Mouse (Mus musculus) monocyte, adult 5-6 weeks (primary cell): ENCODE results near the gene Zfp710. TPM values are rescaled to one million over a fixed set of nuclear protein-coding genes. Genes with fewer than 3 reads are reported as not detected.
"Not testable (repeated sequence)": the region's sequence is repeated elsewhere in the genome, so short reads cannot be mapped to it uniquely, and the experiment has no call there.

Experiments
- ATAC-seq: fragments of 153-309, 156-312 bp; replicated peaks from 2 replicates; pipeline ENCODE4 v1.8.0; 2017; ENCODE audit warnings: mild to moderate bottlenecking; ENCODE audit not compliant: low TSS enrichment, insufficient number of reproducible peaks, severe bottlenecking, poor library complexity, low FRiP score
- total RNA-seq: library from RNA; stranded (forward); fragments of 200-1000, 200-491, 200-594 nt; gene quantifications from 3 replicates; pipeline ENCODE4 v1.2.3, GENCODE M21; 2017

Zfp710 gene
- total RNA-seq = 55.9 to 77.3 TPM (median 60.7 TPM) in 3 replicates

DNA sequence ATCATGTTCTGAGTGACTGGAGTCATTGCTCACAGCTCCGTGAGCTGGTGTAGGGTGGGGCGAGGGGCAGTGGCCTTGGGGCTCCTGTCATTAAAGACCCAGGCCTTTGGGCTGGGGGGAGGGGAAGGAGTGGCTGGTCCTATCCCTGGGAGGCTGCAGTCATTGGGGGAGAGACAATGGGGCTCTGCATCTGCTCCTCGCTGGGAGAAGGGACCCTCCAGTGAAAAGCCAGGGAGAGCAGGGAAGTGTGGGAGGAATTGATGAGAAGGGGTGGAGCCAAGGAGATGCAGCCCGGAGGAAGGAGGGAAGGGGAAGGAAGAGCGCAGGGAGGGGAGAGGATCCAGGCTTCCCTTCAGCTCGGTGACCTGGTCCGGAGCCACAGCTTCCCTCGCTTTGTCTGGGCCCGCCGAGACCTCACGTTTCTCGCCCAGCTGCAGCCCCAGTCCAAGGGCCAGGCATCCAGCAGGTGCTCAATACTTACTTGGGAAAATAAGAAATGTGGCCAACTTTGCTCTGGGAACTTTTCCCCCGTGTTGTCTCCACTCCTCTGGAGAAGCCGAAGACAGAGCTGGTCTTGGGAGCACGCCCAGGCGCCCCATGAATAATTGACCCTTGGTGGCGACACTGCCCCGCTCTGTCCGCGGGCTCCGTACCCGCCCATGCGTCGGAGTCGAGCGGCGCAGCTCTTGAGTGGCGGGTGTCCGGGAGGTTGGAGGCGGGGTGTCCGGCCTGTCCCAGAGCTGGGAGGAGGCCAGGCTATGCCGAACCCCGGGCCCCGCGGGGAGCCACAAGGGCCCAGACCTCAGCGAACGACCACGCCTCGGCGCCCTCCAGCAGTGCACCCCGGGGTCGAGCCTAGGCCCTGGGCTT, at the start of gene Zfp710:
Zfp710 (plus strand) TSS at position 294 of the 870 bp plus-strand sequence.
- peak; percentile 71 for ATAC-seq

DNA sequence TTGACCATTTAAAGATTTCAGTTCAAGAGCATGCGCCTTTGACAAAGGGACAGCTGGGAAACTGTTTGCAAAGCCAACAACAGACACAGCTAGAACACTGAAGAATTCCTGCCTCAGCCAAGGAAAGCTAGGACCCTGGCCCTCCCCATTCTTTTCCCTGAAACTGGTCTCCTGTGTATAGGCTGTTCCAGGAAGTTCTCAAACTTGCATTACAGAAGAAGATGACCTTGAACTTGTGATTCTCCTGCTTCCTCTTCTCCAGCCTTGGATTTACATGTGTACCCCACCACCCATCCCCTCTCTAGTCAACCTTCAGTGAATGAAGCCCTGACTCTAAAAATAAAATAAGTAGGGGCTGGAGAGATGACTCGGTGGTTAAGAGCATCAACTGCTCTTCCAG, 49.3 kb upstream of the Zfp710 start:
- ATAC-seq = no peak

DNA sequence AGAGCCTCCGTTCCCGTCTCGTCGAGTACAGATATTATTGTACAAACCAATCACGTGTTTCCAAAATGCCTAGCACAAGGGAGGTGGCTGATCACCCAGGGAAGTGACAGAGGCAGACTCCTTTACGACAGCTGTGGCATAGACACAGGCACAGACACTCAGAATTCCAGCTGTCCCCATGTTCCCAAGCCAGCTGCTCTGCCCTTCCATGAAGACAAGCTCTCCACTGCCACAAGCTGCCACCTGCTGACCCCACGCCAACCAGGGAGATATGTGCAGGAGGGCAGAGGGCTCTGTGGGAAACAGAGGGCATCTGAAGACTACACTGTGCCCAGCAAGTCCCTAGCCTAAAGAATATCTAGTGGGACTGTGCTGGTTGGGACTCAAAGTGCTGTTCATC, 37.9 kb upstream of the Zfp710 start:
- ATAC-seq = no peak

DNA sequence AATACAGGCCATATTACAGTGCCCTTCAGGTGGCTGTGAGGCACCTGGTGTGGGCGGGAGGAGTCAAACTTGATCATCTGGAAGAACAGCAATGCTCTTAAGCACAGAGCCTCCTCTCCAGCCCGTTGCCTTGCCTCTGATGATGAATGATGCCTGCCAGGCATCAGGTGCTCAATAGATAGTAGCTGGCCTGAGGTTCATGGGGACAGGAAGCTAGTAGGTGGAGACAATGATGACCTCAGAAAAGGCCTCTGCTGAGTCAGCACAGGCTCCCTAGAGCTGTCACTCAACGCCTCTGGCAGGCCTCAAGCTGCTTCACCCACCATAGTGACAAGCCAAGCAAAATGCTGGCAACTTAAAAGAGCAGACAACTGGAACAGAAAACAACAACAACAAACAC, 36.9 kb upstream of the Zfp710 start:
- ATAC-seq = no peak

DNA sequence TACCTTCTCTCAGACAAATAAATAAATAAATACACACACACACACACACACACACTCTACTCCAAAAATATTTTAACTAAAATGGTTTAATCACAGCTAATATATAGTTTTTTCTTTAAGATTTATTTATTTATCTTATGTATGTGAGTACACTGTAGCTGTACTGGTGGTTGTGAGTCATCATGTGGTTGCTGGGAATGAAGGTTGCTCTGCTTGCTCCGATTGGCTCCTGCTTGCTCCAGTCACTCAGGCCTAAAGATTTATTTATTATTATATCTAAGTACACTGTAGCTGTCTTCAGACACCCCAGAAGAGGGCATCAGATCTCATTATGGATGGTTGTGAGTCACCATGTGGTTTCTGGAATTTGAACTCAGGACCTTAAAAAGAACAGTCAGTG, 36.1 kb upstream of the Zfp710 start:
- not testable (repeated sequence) for ATAC-seq

DNA sequence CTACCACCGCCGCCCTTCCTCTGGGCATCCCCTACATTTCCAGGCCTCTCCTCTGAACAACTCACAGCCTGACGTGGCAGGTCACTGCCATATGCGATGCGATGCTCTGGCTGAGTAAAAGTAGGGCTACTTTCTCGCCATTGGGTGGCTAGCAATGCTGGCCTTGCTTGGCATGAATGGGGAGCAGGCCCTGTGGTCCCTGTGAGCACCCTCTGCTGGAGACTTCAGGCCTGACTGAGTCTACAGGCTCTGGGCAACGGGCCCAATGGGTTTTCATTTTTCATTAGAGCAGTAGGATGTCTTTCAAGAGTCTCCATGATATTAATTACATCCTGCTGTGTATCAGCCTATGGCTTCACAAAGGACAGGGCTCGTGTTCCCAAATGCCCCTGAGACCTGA, 30.1 kb upstream of the Zfp710 start:
- ATAC-seq = no peak

DNA sequence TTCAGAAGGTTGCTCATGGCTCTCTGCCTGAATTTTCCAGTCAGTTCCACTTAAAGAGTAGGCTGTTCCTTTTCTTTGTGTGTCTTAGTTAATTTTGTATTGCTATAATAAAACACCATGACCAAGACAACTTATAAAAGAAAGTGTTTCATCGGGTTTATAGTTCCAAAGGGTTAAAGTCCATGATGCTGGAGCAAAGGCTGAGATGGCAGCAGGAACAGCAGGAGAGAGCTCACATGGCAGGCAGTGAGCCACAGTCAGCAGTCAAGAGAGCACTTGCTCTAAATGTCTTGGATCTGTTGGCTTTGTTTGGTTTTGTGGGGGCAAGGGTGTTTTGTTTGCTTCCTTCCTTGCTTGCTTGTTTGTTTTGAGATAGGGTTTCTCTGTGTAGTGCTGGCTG, 26.9 kb upstream of the Zfp710 start:
- ATAC-seq = no peak

DNA sequence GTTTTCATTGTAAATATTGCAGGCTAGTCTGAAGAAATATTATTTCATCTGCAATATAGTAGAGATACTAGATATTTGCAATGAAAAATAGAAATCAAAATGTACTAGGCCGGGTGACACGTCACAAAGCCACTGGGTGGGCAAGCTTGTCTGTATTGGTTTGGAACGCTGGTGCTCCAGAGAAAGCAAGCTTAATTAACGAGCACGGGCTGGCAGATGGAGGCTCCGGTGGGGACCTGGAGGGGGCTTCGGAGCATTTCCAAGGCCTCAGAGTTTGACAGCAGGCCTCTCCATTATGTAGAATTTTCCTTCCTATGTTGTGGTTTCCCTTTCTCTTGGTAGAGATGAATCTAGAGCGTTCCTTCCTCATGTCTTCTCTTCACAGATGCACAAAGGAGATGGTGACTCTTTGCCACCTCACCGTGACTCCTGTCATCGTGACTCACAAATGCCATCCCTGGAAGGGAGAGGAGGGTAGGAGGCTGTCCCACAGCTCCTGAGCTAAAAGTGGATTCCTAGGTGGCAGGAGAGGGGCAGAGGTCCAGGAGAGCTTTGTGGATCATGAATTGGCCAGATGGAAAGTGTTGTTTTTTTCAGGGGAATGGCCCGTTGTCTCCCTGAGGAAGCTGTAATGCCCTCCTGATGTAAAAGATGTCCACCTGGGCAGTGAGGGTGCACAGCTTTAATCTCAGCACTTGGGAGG, 22.1 kb upstream of the Zfp710 start:
- ATAC-seq = no peak

DNA sequence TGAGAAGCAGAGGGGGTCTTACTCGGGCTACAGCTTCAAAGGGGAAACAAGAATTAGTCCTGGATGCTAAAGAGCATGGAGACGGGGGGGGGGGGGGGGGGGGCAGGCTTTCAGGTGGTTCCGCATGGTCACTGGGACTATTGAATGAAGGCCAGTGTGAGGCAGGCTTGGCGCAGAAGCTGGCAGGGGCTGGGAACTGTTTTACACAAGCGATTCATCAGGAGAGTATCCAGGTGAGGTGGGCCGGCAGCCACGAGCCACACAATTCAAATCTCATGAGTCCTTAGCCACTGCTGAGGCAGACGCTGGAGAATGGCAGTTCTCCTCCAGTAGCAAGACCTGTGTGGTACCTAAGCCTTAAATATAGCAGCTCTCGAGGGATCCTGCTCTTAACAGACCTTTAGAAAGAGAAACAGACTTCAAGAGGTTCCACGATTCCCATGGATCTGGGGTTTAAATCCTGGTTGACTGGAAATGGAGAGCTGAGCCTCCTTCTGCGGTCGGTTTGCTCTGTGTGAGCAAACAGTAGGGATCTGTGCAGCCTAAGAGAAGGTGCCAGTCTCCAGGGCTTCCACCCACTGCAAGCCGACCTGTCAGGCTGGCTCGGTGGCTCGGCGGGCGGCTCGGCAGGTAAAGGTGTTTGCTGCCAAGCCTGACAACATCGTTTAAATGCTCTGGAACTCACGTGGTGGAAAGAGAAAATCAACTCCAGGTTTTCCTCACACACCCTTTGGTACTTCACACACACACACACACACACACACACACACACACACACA, 19.6 kb upstream of the Zfp710 start:
- ATAC-seq = no peak

DNA sequence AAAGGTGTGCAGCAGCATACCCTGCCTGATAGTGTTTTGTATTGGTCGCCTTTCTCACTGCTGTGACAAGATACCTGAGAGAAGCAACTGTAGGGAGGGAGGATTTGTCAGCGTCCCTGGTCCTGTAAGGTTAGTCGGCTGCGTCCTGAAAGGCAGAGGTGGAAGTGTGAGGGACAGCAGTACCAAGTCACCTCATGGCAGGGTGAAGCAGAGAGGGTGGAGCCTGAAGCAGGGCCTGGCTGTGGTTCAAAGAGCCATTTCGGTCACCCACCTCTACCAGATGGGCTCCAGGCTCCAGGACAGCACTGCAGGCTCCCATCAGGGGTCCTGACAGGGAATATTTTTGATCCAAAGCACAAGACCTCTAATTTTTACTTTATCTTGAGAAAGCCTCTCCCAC, 13.9 kb upstream of the Zfp710 start:
- ATAC-seq = no peak

DNA sequence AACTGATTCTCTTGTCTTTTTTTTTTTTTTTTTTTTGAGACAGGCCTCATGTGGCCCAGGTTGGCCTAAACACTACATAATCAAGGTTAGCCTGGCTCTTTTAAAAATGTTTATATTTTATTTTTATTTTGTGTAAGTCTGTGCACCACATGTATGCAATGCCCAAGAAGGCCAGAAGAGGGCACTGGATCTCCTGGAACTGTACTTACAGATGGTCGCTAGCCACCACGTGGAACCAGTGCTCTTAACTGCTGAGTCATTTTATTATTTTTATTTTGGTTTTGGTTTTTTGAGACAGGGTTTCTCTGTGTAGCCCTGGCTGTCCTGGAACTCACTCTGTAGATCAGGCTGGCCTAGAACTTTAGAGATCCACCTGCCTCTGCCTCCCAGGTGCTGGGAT, 13.1 kb upstream of the Zfp710 start:
- ATAC-seq = peak; percentile 69

DNA sequence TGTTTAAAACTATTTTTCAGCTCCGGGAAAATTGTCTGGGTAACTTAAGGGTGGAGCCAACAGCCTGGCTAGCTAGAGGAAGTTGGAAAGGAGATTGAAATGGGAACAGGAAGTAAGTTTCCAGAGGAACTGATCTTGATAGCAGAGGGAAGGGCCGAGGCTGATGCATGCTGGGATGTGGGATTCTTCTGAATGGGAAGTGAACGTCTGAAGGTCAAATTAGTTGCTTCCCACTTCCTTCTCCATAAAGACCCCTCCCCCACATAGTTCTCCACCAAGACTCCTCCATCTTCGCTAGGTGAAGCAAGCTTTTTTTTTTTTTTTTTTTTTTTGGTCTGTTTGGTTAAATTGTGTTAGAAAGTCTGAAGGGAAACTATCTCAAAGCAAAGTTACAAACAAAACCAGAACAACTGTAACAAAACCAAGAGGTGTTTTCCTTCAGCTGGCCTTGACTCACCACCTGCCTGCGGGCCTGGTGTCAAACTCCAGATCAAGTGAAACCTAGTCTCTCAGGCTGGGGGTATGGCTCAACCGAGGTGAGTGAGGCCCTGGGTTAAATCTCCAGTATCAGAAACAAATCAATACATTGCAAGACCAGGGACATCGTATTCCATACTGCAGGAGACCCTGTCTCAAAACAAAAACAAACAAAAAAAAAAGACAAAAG, 10.6 kb upstream of the Zfp710 start:
- ATAC-seq = peak; percentile 82

DNA sequence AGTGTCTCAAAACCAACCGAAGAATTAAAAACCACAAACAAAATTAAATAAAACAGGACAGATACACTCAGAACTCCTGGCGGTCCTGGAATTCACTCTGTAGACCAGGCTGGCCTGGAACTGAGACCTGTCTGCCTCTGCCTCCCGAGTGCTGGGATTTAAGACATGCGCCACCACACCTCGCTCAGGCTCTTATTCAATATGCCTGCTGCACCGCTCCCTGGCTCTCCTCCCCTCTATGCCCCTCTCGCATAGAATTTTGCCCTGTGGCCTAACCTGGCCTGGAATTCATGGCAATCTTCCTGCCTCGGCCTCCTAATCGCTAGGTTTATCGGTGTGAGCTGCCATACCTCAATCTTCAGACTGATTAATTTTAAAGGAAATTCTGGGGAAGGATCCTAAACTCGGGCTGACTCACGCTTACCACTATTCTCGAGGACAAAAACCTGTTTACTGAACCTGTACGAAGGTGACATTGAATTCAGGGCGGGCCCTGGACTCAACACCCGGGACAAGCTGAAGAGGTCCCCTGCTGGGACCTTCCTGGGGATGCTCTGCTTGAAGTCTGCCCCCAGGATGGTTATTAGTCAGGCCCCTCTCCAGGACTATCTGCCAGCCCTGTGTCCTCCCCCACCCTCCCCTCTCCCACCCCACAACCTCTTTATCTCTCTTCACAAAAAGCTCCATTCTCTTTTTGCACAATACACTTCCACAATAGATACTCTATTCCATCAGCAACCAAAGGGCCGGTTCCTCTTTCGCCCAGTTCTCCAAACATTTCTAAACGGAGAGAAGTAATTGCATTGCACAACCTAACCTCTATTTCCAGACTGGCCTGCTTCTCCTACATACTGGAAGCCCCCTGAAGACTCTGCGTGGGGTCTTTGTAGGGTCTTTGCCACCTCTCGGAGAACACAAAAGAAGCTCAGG, 9.5 kb upstream of the Zfp710 start:
- peak; percentile 42 for ATAC-seq

DNA sequence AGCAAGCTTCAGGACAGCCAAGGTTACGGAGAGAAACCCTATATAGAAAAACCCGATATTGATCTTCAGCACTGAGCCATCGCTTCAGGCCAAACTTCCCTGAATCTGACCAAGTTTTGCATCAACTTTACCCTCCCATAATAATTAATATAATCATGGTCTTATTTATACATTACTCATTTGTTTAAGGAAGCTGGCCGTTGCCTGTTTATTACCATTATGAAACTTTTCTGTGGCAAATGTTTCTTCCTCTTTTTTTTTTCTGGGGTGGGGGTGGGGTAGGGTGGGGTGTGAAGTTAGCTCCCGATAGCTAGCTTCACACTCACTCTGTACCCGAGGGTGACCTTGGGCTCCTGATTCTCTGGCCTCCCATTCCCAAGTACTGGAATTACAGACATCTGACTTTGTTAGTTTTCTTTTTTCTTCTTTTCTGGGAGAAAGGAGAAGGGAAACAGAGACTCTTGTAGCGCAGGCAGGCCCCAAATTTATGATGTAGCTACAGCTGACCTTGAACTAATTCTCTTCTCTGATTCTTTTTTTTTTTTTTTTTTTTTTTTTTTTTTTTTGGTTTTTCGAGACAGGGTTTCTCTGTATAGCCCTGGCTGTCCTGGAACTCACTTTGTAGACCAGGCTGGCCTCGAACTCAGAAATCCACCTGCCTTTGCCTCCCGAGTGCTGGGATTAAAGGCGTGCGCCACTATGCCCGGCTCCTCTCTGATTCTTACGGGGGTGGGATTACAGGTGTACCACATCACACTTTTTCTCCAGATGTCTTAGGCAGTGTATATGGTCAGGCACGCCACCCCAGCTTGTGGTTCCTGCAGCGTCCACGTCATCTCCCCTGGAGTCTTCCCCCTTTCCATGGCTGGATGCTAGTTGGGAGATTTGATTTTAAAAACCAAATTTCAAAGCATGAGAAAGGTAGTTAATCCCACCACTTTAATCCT, 5.8 kb upstream of the Zfp710 start:
- ATAC-seq = peak; percentile 56

DNA sequence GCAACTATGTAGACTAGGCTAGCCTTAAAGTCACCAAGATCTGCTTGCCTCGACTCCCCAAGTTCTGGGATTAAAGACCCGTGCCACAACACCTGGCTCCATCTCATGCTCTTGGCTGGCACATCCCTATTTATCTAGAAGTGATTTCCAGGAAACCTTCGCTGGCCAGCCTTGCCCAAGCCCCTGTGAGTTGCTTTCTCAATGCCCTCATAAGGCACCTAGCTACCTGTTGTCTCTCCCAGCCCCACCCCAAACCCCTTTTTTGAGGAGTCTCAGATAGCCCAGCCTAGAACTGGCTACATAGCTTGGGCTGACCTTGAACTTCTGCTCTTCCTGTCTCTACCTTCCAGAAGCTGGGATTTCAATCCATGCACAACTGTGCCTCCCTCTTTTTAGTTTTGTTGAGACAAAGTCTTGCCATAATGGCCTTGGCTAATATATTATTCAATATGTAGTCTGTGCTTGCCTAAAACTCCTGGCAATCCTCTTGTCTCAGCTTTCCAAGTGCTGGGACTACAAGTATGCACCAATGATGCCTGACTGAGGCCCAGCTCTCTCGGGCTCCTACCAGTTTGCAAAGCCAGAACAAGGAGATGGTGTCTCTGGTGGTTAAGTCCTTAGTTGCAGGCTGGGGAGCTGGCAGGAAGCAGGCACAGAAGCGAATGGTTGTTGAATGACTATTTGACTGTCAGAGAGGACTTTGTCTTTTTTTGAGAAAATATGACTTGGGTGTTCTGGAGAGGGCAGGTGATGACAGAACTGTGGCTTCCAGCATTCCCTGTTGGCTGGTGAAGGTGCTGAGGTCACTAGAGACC, 786 bp upstream of the Zfp710 start:
- ATAC-seq = peak; percentile 69
